Mouse (Mus musculus) lung, embryonic 15.5 days (tissue): ENCODE data around the gene Gm28305. TPM values are rescaled to one million over a fixed set of nuclear protein-coding genes. Genes with fewer than 3 reads are reported as not detected.

Experiments used
- ATAC-seq: fragments of 200-750 bp; cut with Nextera tagmentation; 2 replicates; pipeline ENCODE4 v1.8.0; 2017; ENCODE audit warnings: moderate number of reproducible peaks, borderline replicate concordance; ENCODE audit not compliant: low FRiP score, low TSS enrichment; ENCODE audit errors: extremely low read depth
- H3K27ac ChIP-seq: fragments of 300-500 bp; sonication (generic); 2 replicates; pipeline ENCODE4 v1.5.1; 2015; ENCODE audit warnings: moderate library complexity, mild to moderate bottlenecking, inconsistent platforms
- H3K27me3 ChIP-seq: fragments of 300-500 bp; sonication (generic); 2 replicates; pipeline ENCODE4 v1.6.1; 2015; ENCODE audit warnings: inconsistent platforms
- H3K36me3 ChIP-seq: fragments of 300-500 bp; sonication (generic); 2 replicates; pipeline ENCODE4 v1.6.1; 2015; ENCODE audit warnings: inconsistent platforms
- H3K4me1 ChIP-seq: fragments of 300-500 bp; sonication (generic); 2 replicates; pipeline ENCODE4 v1.6.1; 2015; ENCODE audit warnings: inconsistent platforms
- H3K4me2 ChIP-seq: fragments of 300-500 bp; sonication (generic); 2 replicates; pipeline ENCODE4 v1.6.1; 2015; ENCODE audit warnings: inconsistent platforms, mild to moderate bottlenecking, moderate library complexity
- H3K4me3 ChIP-seq: fragments of 300-500 bp; sonication (generic); 2 replicates; pipeline ENCODE4 v1.5.1; 2015; ENCODE audit warnings: mild to moderate bottlenecking, inconsistent platforms
- H3K9ac ChIP-seq: fragments of 300-500 bp; sonication (generic); 2 replicates; pipeline ENCODE4 v1.6.1; 2015; ENCODE audit warnings: inconsistent platforms
- H3K9me3 ChIP-seq: fragments of 300-500 bp; sonication (generic); 2 replicates; pipeline ENCODE4 v1.6.1; 2016; ENCODE audit warnings: inconsistent platforms
- WGBS: fragments of 180-500 bp; shearing (Covaris S2); methylation state at CpG from one replicate; pipeline ENCODE4 v1.1.7; 2015; 5-methylcytosine and 5-hydroxymethylcytosine counted together
- polyA plus RNA-seq: library from polyadenylated mRNA; unstranded; fragments of >200 nt; fragmentation: Nextera tagmentation; extraction: Ambion mirVana; gene quantifications from 2 replicates; pipeline ENCODE4 v1.2.1, GENCODE M21; 2015

Gene Gm28305
- polyA plus RNA-seq, 1 experiment from 2014 or later: not detected

DNA sequence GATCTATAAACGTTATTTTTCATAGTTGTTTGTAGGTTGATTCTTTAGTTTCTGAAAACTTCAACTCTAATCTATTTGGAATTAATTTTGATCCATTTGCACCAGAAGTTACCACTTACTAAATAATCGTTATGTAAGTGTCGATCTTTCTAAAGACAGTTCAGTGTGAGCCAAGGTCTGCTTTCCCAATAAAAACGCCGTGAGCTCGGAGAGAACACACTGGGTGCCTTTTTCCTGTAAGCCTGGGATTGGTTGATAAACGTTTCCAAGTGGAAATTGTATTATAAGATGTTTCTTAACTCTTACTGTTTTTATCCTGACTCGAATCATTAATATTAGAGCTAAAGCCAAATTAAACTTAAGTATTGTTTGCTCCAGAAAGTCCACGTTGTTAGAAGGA, 66.5 kb downstream of the Gm28305 start:
- Histone ChIP-seq H3K4me3 (no peak overlapping the region), H3K36me3 (no peaks in the 10 kb centered on the region), H3K4me1 (no peaks in the 10 kb centered on the region), H3K4me2 (no peak overlapping the region), H3K27ac (no peak overlapping the region), H3K9ac (no peak overlapping the region), H3K9me3 (no peaks in the 10 kb centered on the region), H3K27me3 (no peaks in the 10 kb centered on the region)
- 61% methylated on average over 9 of the region's 9 CpGs for WGBS
- no peak for ATAC-seq

GRCm38 (mm10) chr9:104107482-104107881, 67.0 kb downstream of the Gm28305 start:
- Histone ChIP-seq H3K9ac (no peak overlapping the region), H3K4me3 (no peak overlapping the region), H3K9me3 (no peaks in the 10 kb centered on the region), H3K27ac (no peak overlapping the region), H3K4me1 (no peaks in the 10 kb centered on the region), H3K27me3 (no peaks in the 10 kb centered on the region), H3K4me2 (no peak overlapping the region), H3K36me3 (no peaks in the 10 kb centered on the region)
- ATAC-seq: no peak
- 27% methylated on average over 6 of the region's 6 CpGs for WGBS

DNA sequence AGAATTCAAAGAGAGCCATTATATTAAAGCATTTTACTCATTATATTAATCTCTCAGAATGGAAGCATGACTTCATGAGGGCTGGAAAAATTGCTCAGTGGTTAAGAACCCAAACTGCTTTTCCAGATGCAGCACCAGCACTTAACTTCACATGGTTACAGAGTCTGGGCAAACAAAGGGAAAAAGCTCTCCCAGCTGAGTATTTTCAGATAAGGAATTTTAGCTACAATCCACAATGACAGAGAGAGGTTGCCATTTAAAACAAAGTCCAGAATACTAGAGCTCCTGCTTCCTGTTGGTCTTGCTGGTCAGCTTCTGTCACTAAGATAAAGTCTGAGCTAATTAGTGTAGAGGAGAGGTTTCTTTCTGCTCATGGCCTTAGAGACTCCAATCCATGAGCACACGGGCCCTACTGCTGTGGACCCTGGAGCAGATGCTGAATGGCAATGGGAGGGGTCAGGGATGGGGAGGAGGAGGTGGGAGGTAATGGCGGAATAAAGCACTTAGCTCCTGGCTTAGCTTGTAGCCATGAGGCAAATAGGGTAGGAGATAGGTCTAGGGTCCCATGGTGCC, 68.2 kb downstream of the Gm28305 start:
- no peaks in the 10 kb centered on the region for H3K27me3 ChIP-seq
- H3K4me3 ChIP-seq: no peak overlapping the region
- no peak overlapping the region for H3K9ac ChIP-seq
- no peak overlapping the region for H3K27ac ChIP-seq
- no peaks in the 10 kb centered on the region for H3K9me3 ChIP-seq
- H3K4me1 ChIP-seq: no peaks in the 10 kb centered on the region
- no peaks in the 10 kb centered on the region for H3K36me3 ChIP-seq
- H3K4me2 ChIP-seq: no peak overlapping the region
- WGBS: 49% methylated on average over 2 of the region's 2 CpGs
- ATAC-seq: no peak

DNA sequence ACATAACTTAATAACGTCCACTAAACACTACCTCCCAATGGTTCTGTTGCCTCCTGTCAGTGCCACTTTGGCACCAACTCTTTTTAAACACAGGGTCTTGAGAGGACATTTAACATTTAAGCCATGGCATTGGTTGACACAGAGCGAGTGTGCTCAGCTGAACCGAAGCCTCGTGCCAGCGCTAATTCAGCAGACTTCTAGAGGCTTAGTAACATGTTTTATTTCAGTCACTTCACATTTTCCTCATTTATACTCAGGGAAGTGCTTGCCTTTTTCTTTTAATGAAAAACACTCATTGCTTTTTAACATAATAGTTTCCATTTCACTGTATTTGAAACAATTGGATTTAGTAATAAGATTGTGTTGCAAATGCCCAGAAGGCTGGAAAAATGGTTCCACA, 68.7 kb downstream of the Gm28305 start:
- ATAC-seq: no peak
- H3K36me3 ChIP-seq: no peaks in the 10 kb centered on the region
- H3K27me3 ChIP-seq: no peaks in the 10 kb centered on the region
- H3K4me3 ChIP-seq: no peak overlapping the region
- H3K27ac ChIP-seq: no peak overlapping the region
- H3K9me3 ChIP-seq: no peaks in the 10 kb centered on the region
- H3K9ac ChIP-seq: no peak overlapping the region
- no peaks in the 10 kb centered on the region for H3K4me1 ChIP-seq
- 86% methylated on average over 5 of the region's 5 CpGs for WGBS
- no peak overlapping the region for H3K4me2 ChIP-seq

DNA sequence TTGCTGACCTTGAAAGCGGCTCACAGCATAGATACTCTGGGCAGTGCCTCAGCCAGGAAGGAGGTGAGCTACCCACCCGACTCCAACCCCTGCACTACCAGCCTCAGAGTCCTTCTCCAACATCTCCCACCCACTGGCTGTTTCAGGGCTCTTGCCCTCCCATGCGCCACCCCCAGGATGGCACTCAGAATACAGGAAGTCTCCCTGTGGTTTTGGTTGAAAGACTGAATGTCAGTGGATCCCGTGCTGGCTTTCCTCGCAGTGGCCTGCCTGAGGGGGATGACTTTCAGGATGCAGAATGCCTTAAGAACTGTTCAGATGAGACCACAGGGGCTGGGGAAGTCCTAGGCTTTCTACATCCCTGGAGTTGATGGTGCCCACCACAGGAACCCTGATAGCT, 82.6 kb downstream of the Gm28305 start:
- 73% methylated on average over 5 of the region's 5 CpGs for WGBS
- Histone ChIP-seq H3K4me3 (no peak overlapping the region), H3K27me3 (no peaks in the 10 kb centered on the region), H3K4me2 (no peak overlapping the region), H3K27ac (no peak overlapping the region), H3K9me3 (no peaks in the 10 kb centered on the region), H3K9ac (no peak overlapping the region), H3K36me3 (no peaks in the 10 kb centered on the region), H3K4me1 (no peaks in the 10 kb centered on the region)
- no peak for ATAC-seq

GRCm38 (mm10) chr9:104123622-104124021, 83.2 kb downstream of the Gm28305 start:
- no peak overlapping the region for H3K4me3 ChIP-seq
- no peak overlapping the region for H3K4me2 ChIP-seq
- H3K9ac ChIP-seq: no peak overlapping the region
- WGBS: 31% methylated on average over 5 of the region's 5 CpGs
- ATAC-seq: no peak
- H3K4me1 ChIP-seq: no peaks in the 10 kb centered on the region
- no peak overlapping the region for H3K27ac ChIP-seq
- no peaks in the 10 kb centered on the region for H3K27me3 ChIP-seq
- H3K9me3 ChIP-seq: no peaks in the 10 kb centered on the region
- H3K36me3 ChIP-seq: no peaks in the 10 kb centered on the region

Other genes with a start within 250 kb of the Gm28305 start
- 4.7 and 4.9 TPM in 2 replicates for gene Nphp3, start 38.1 kb upstream of the Gm28305 start, polyA plus RNA-seq
- 49.3 and 50.4 TPM in 2 replicates for gene Uba5, start 22.5 kb downstream of the Gm28305 start, polyA plus RNA-seq
- gene Acad11, start 22.7 kb downstream of the Gm28305 start, polyA plus RNA-seq: 9.0 and 10.8 TPM in 2 replicates
- gene Ackr4, start 86.3 kb downstream of the Gm28305 start, polyA plus RNA-seq: 0.92 and 1.5 TPM in 2 replicates
- 16.6 and 18.6 TPM in 2 replicates for gene Dnajc13, start 222.3 kb downstream of the Gm28305 start, polyA plus RNA-seq